10 mouse cellular contexts compared by ENCODE assay signal in the genomic region with DNA sequence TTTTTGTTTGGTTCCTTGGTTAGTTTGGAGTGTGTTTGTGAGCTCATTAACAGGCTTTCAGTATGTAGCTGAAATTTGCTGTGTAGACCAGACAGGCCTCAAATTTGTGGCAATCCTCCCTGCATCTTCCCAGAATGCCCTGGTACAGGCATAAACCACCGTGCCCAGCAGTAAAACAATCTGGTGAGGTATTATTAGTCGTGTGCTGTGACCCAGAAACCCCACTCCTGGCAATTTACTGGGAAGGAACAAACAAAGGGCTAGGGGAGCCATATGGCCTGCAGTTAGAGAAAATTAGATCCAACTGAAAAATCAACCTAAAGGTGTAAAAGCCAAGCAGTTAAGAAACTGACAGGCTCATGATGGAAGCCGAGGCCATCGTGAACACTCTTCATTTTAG. TPM values are rescaled to one million over a fixed set of nuclear protein-coding genes. Genes with fewer than 3 reads are reported as not detected.
DNase-seq lines count a peak whose midpoint lies in the region; ATAC-seq lines count a peak whose summit lies in the region.
"Had no signal": no experiment of that assay in that cellular context is flagged by ENCODE, and none has a peak within 500 bp of the region (broad histone marks: within the 10 kb centered on the region; RNA-seq: fewer than 3 reads in every experiment).

No protein-coding gene starts in this region.

- no peaks in the 10 kb centered on the region for H3K9me3 ChIP-seq in hindbrain, embryonic 15.5 days
- H3K9me3 ChIP-seq: megakaryocyte, embryonic 14.5 days had no signal

- intact Hi-C loops in left cerebral cortex, postnatal 4 days (cut with DNase I) = no loop called here
- intact Hi-C loops in left cerebral cortex, postnatal 10 days (cut with DNase I) = loop anchor here (5.0 kb wide), 1 partner anchor 64 kb away; no protein-coding TSS in a partner anchor

- peak overlapping the region; percentile 97 for H3K9ac ChIP-seq in hindbrain, embryonic 15.5 days

- H3K27me3 ChIP-seq in hindbrain, embryonic 15.5 days = no peaks in the 10 kb centered on the region
- H3K27me3 ChIP-seq: megakaryocyte, embryonic 14.5 days had no signal

- peak; percentile 25 for DNase-seq in left cerebral cortex, postnatal 4 days
- no peak for DNase-seq in left cerebral cortex, postnatal 10 days (ENCODE audit: extremely low spot score in 1 of 2, low spot score in 2 of 2)
- peak; percentile 67 to 71 for DNase-seq in cerebellum, postnatal 36 days
- peak; percentile 63 for DNase-seq in retina, embryonic 14.5 days (ENCODE audit: low spot score)
- no peak for DNase-seq in frontal cortex, adult 2 months (ENCODE audit: extremely low spot score in 1 of 2, low spot score in 1 of 2)
- no peak for DNase-seq in left cerebral cortex, adult 11 months (ENCODE audit: low spot score)
- DNase-seq in adrenal gland, adult 2 months = no peak
- DNase-seq: gastrocnemius, postnatal 10 days had no signal

- no peak for ATAC-seq in hindbrain, embryonic 15.5 days (ENCODE audit: low FRiP score, low read depth)

- peak overlapping the region; percentile 63 for H3K4me2 ChIP-seq in hindbrain, embryonic 15.5 days

- H3K36me3 ChIP-seq in hindbrain, embryonic 15.5 days = peaks cover 10% of the 10 kb centered on the region

- peak overlapping the region; percentile 98; the same call in 1 of the 2 replicates for H3K27ac ChIP-seq in hindbrain, embryonic 15.5 days (replicated peaks)

- WGBS in hindbrain, embryonic 15.5 days = 25% methylated on average over 4 of the region's 4 CpGs

- H3K4me3 ChIP-seq in hindbrain, embryonic 15.5 days = peak overlapping the region; percentile 88

- peaks cover 32% of the 10 kb centered on the region for H3K4me1 ChIP-seq in hindbrain, embryonic 15.5 days (replicated peaks)

RNA-seq across cellular contexts. Expression of a gene that starts 1.6 kb away (rescaled TPM):
- total RNA-seq in left cerebral cortex, postnatal 4 days (2021) = 1 to 10 TPM in 1 of 2 experiments, not detected in 1; 1.1 TPM
- not detected for total RNA-seq in left cerebral cortex, postnatal 10 days (2021)
- polyA plus RNA-seq in hindbrain, embryonic 15.5 days (2015; fragmentation: Nextera tagmentation; extraction: Ambion mirVana) = not detected in 2 replicates
- polyA plus RNA-seq in frontal cortex, adult 2 months (2012; rRNA removed) = not detected in 2 replicates
- not detected for total RNA-seq in adrenal gland, adult 2 months (2021)
- polyA plus RNA-seq in adrenal gland, adult 2 months (2012; rRNA removed) = not detected in 2 replicates
- total RNA-seq: gastrocnemius, postnatal 10 days had no signal

RNA-seq across cellular contexts. Expression of a gene that starts 1.6 kb away (rescaled TPM):
- total RNA-seq in left cerebral cortex, postnatal 4 days (2021) = 100 to 1,000 TPM; 227 to 254 TPM
- total RNA-seq in left cerebral cortex, postnatal 10 days (2021) = 100 to 1,000 TPM; 384 to 392 TPM
- 133 and 138 TPM in 2 replicates for polyA plus RNA-seq in hindbrain, embryonic 15.5 days (2015; fragmentation: Nextera tagmentation; extraction: Ambion mirVana)
- 648 and 723 TPM in 2 replicates for polyA plus RNA-seq in frontal cortex, adult 2 months (2012; rRNA removed)
- 100 to 1,000 TPM in 1 of 2 experiments, 10 to 100 TPM in 1; 85.9 to 172 TPM for total RNA-seq in adrenal gland, adult 2 months (2021)
- polyA plus RNA-seq in adrenal gland, adult 2 months (2012; rRNA removed) = 46.8 and 49.2 TPM in 2 replicates

RNA-seq across cellular contexts. Expression of a gene that starts 39.3 kb away (rescaled TPM):
- 10 to 100 TPM in 1 of 2 experiments, 1 to 10 TPM in 1; 8.1 to 10.0 TPM for total RNA-seq in left cerebral cortex, postnatal 4 days (2021)
- total RNA-seq in left cerebral cortex, postnatal 10 days (2021) = 1 to 10 TPM; 4.2 to 5.0 TPM
- 10.4 and 11.3 TPM in 2 replicates for polyA plus RNA-seq in hindbrain, embryonic 15.5 days (2015; fragmentation: Nextera tagmentation; extraction: Ambion mirVana)
- polyA plus RNA-seq in frontal cortex, adult 2 months (2012; rRNA removed) = 0.56 and 0.95 TPM in 2 replicates
- total RNA-seq in adrenal gland, adult 2 months (2021) = not detected
- polyA plus RNA-seq in adrenal gland, adult 2 months (2012; rRNA removed) = 0.70 and 0.90 TPM in 2 replicates

RNA-seq across cellular contexts. Expression of a gene that starts 51.8 kb away (rescaled TPM):
- total RNA-seq in left cerebral cortex, postnatal 4 days (2021) = not detected
- total RNA-seq in left cerebral cortex, postnatal 10 days (2021) = under 1 TPM; 0.09 to 0.14 TPM
- polyA plus RNA-seq in hindbrain, embryonic 15.5 days (2015; fragmentation: Nextera tagmentation; extraction: Ambion mirVana) = not detected in 2 replicates
- 0.48 and 1.4 TPM in 2 replicates for polyA plus RNA-seq in frontal cortex, adult 2 months (2012; rRNA removed)
- total RNA-seq in adrenal gland, adult 2 months (2021) = not detected
- polyA plus RNA-seq in adrenal gland, adult 2 months (2012; rRNA removed) = not detected in 2 replicates
- total RNA-seq: gastrocnemius, postnatal 10 days had no signal

Comparison
In these comparisons a context has a peak if more than half of its experiments do, and no peak if none do; other contexts are left out.
1. DNase-seq: peak in left cerebral cortex, postnatal 4 days (single experiment), cerebellum, postnatal 36 days (2 of 2) and retina, embryonic 14.5 days (single experiment); none in left cerebral cortex, postnatal 10 days (0 of 2), frontal cortex, adult 2 months (0 of 2), left cerebral cortex, adult 11 months (single experiment) and adrenal gland, adult 2 months (single experiment).
2. RNA of a gene that starts 39.3 kb away (total RNA-seq): 8.1 to 10.0 TPM in left cerebral cortex, postnatal 4 days and 4.2 to 5.0 TPM in left cerebral cortex, postnatal 10 days; not detected in adrenal gland, adult 2 months; every median in the first group is over 4 times any median in the second.